Mouse (Mus musculus): Measurements from ENCODE around the gene Foxq1.

- TF ChIP-seq CTCF (IDR thresholded peaks at IDR 0.05) (no peak), POLR2A (IDR thresholded peaks at IDR 0.05; ENCODE audit: insufficient read depth, low read depth, low read length) (no peak), EP300 (IDR thresholded peaks at IDR 0.05; ENCODE audit: insufficient read depth, low read depth, low read length) (no peak)
These were observed 49.3 kb upstream of the Foxq1 start for GRCm38 (mm10) chr13:31506494-31507167.
